Mouse (Mus musculus) c-Kit-negative CD71-positive TER-119-positive erythroid progenitor cells, embryonic 14.5 days (primary cell): ENCODE data around the gene Kat14.

Experiments
- DNase-seq: peaks from one replicate; pipeline ENCODE4 v3.0.0-alpha.2; 2013; ENCODE audit warnings: low read depth, low spot score

The Kat14 gene

DNA sequence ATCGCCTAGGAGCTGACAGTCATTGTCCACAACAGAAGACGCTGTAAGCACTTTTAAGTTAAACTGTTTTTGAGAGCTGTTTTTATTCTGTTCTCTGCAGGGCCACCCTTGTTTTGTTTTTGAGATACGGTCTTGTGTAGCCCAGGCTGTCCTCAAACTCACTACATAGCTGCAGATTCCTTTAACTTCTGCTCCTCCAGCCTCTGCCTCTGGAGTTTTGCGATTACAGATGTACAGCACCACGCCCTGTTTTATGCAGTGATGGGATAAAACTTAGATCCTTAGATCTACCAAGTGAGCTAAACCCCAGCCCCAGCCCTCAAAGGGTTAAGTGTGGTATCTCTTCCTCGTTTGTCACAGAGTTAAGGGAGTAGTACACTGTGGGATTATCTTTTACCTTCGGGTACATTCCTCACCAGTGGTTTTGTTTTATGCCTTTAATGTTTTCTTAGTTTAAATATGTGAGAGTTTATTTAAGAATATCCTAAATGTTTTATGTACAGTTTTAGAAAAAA lies 13.9 kb downstream of the Kat14 start:
- DNase-seq = no peak

DNA sequence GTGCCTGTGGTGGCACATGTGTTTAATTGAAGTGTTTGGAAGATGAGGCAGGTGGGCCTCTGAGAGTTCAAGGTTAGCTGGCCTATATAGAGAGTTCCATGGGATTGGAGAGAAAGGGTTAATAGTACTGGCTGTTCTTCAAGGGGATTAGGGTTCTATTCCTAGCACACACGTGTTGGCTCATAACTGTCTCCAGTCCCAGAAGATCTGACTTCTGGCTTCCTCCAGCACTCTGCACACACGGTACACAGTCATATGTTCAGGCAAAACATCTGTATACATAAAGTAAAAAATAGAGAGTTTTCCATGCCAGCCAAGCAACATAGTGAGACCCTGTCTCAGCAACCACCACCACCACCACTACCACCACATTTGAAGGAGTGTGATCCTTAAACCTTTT lies 17.5 kb downstream of the Kat14 start:
- DNase-seq = no peak

DNA sequence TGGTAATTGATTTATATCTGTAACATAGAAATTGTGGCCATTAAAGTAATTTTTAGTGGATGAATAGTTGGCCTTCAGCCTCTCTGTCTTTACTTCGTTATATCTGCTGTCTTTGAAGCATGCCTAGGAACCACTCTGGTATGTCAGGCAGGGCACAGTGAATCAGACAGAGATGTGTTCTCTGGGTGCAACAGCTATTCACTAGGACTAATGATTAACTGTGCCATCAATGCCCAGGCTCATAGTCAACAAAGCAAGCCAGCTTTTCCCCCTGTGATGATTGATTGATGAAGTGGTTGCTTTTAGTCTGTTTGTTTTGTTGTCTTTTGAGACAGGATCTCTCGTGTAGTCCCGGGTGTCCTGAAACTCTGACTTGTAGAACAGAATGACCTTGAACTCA lies 19.6 kb downstream of the Kat14 start:
- no peak for DNase-seq

DNA sequence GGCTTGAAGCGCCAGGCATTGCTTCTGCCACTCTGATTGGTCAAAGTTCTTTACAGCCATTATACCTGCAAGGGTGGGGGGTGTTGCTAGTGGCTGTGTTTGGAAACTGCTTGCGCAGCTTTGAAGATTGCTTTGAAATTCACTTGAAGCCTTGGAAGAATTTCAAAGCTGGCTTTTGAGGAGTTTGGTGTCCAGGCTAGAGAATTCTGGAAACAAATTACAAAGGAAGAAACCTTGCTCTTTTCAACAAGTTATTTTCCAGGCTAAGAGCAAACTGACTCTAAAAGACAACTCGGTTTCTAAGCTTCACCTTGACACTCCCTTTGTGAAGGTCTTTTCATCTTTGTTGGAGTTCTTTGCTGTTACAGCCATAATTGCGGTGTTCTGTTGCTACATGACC lies 30.7 kb downstream of the Kat14 start:
- no peak for DNase-seq

DNA sequence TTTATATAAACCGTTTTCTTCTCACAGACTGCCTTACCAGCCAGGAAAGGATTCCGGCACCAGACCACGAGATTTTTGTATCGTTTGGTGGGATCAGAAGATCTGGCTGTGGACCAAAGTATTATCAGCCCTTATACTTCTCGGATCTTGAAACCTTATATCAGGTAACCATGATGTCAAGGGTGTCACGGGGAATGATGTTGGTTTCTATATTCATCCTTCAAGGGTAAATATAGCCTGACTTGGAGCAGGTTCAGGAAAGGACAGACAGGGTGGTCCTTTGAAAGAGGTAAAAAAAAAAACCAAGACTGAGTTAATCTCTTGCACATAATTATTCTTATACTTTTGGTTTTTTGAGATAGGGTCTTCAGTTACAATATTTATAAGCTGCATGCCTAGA lies 31.9 kb downstream of the Kat14 start:
- no peak for DNase-seq

DNA sequence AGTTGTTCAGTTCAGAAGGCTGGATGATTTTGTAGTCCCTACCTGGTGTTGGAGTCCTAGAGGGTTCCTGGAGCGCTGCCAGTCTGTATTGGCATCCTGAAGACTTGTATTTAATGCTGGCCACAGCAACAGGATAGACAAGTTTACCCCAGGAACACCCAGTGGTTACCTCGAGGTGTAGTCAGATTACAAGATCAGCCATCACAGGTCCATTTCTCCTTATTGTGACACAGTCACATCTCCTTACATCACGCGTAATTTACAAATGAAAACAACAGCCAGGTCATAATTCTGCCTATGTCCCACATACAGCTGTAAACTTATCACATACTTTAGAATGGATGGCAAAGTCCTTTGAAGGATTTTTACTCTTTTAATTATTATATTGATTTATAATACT lies 40.3 kb downstream of the Kat14 start:
- DNase-seq = no peak

DNA sequence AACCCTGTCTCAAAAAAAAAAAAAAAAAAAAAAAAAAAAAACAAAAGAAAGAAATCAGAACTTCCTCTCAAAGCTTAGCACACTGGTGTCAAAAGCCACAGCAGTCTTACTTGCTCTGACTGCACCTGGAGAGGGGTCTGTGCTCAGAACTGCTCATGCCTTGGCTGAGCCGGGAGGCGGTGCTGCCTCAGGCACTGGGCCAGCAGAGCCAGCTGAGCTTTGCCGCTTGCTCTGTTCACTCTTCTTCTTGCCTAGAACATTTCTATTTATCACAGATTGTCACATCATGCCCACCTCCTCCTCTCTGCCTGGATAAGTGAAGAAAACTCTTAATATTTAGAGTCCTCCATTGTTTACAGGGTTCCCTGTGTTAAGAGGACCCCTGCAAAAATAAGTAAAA lies 41.8 kb downstream of the Kat14 start:
- no peak for DNase-seq

DNA sequence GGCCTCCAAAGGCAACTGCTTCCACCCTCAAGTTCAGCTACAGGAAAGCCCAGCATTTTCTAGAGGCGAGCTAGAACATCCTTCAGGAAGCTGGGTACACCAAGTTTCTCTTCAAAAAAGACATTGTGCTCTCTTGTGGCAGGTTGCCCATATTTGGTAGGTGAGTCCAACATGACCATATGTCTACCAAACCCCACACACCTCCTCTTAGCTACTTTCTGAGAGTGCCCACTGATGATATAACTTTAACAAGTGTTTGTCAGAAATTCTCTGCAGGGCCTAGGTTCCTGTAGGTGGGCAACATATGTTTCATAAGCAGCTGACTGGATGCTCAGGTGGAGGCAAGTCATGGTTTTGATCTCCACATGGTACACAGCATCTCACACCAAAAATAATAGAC lies 45.9 kb downstream of the Kat14 start:
- no peak for DNase-seq

DNA sequence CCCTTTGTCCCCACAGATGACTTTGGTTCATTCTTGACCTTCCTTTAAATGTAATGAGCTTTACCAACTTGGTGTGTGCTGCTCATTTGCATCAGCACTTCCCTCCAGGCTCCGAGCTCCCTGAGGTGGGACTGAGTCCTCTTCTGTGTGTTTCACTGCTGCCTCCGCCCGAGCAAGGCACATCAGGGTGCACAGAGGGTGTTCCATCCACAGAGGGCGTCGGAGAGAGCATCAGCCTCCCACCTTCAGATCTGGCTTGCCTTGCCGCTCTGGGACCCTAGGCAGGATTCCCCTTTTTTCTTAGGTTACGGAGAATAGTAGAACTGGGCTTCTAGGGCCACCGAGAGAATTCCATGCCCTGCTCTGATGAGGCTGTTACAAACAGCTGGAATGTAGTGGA lies 48.1 kb downstream of the Kat14 start:
- DNase-seq = no peak

DNA sequence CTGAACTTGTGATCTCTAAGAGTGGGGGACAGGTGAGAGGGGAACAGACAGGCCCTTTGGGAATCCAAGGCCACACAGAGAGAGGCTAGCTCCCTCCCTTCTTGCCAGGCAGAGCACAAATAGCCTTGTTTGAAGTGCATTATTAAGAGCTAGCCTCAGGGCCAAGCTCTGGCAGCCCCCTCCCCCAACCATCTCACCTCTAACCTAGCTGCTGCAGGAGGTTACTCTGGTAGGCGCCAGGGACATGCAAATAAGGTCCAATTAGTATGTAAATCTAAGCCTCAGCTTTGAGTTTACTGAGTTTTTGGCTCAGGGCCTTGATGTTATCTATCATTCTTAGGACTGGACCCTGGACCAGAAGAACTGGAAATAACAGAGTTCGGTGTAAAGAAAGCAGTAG lies 49.3 kb downstream of the Kat14 start:
- no peak for DNase-seq

DNA sequence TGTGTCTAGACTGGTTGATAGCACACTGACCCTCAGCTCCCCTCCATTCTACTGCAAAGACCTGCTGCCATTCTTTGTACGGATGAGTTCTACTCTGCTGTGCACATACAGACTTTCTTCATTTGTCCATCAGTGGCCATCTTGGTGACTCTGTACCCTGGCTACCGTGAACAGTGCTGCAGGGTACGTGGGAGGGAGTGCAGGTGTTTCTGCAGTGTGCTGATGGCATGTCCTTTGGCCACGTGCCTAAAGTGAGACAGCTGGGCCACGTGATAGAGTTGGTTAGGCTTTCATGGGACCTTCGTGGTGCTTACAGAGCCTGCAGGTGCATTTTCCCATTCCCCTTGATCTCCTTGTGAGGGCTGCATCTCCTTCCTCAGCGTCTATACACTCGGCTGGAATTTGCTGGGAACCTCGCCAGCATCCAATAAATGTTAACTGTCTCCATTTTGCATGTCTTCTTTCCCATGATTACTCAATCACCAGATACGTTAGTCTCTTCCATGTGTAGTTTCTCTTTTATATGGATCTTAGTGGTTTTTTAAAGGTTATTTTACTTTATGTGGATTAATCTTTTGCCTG lies 53.4 kb downstream of the Kat14 start:
- DNase-seq = no peak

DNA sequence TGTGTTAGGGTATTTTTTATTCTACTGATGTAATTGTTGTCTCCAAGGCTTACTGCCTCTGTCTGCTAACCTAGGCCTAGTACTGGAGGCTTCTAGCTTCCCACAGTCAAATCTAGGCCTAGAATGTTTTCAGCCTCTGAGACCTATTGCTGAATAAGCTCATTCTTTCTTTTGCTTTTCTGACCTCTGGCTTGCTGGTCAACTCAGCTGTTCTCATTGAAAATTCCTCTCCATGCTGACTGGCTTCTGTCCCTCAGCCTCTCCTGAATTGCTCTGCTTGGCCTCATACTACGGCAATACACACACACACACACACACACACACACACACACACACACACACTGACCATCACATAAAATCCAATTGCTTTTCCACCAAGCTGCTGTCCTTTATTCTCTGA lies 57.0 kb downstream of the Kat14 start:
- no peak for DNase-seq

DNA sequence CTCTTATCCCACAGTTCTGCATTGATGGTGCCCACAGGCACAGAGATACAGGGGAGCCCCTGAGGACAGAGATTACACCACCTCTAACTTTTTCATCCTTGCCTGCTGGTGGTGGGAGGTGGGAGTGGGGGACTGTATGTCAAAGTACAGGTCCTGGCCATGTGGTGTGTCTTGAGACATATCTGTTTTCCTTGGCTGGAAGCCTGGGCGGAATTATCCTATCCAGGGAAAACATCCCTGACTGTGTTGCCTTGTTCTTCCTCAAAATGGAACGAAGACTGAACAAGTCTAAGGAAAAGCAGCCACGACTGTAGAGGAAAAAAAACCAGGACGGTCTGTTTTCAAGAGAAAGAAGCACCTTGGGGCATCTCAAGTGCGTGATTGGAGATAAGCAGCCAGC lies 59.1 kb downstream of the Kat14 start:
- DNase-seq = no peak

DNA sequence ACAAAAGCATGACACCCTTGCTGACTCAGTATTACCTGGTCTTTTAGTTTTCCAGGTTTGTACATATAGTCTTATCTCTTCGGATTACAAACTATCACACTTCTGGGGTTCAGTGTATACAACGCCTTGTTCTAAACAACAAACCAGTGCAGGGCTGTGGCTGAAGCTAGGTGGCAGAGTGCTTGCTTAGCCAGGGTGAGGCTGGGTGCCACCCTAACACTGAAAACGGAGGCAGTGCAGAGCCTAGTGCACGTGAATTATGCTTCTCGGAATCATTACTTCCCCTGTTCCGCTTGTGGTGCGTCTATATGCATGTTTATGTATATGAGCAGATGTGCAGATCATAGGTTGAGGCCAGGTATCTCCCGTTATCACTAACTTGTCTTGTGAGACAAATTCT lies 59.9 kb downstream of the Kat14 start:
- no peak for DNase-seq

DNA sequence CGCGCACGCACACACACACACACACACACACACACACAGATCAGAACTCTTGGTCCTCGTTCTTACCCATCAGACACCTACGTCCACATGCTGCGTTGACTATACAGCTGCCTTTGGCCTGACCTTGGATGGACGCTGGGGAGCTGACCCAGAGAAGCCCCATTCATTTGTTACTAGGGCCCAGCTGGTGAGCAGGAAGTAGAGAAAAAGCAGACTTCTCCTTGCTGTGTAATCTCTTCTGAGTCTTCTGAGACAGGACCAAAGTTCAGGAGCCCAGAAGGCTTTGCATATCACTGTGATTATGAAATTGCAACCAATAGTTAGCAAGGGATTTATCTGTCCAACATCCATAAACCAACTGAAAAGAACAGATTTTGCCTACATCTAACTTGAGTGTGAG lies 60.4 kb downstream of the Kat14 start:
- DNase-seq = no peak

DNA sequence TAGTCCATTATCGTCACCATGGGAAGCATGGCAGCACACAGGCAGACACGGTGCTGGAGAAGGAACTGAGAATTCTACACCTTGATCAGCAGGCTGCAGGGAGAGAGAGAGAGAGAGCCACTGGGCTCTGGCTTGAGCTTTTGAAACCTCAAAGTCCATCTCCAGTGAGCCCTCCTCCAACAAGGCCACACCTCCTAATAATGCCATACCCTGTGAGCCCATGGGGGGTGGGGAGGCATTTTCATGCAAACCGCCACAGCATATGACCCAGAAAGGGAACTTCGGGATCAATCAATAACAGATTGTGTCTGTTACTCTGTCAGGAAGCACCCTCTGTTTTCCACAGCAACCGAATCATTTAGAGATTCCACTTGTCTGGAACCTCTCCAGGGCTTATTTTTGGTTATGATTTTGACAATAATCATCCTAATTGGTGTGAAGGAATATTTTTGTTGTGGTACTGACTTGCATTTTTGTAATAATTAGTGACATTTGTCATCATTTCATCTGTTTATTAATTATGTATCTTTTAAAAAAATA lies 62.6 kb downstream of the Kat14 start:
- DNase-seq = no peak

DNA sequence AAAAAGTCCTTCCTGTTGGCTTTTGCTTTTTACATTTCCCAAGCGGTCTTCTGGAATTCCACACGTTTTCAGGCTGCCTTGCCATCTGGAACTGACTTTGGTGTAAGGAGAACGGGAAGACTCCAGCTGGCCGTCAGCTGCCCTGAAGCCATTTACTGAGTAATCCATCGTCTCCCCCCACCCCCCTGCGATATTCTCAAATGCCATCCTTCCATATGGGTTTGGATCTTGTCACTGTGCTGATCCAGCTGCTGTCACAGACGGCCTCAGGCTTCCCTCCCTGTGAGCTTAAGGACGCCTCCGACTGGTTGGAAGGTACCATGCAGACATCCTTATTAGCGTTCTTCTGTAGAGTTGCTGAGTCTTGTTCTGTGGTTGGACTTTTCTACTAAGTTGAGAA lies 66.9 kb downstream of the Kat14 start:
- DNase-seq = no peak

DNA sequence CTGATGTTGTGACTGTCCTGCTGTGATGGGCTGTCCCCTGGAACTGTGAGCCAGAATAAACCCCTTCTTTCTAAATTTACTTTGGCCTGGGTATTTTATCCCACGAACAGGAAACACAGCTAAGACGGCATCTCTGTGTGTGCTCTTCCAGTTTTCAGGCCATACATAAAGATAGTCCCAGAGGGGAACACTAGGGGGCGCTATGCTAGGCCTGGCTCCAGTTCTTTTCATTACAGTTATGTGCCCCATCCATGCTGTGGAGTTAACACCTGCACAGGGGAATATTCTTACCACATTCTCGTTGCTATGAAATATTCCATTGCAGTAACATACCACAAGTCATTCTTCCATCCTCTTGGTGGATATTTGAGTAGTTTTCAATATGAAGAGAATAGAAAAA lies 69.6 kb downstream of the Kat14 start:
- DNase-seq = no peak

DNA sequence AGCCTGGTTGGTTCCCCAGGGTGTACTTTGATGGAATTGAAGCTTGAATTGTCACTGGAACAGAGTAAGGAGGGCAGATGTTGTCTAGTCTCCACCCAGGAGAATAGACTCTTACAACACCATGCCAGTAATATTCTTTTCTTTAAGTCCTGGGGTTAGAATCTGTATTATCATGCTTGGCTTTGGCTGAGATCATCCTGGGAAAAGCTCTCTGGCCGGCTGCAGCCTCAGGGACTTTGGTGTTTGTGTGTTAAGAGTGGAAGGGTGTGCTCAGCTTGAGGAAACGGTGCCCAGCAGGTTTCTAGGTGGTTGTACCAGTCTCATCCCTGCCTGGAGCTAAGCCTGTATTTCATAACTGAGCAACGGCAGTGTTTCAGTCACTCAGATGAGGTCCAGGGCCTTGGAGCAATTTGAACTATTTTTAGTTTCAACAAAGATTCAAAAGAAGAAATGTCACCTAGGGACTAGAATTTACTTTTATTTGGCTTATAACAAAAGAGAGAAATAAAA lies 70.5 kb downstream of the Kat14 start:
- DNase-seq = no peak

DNA sequence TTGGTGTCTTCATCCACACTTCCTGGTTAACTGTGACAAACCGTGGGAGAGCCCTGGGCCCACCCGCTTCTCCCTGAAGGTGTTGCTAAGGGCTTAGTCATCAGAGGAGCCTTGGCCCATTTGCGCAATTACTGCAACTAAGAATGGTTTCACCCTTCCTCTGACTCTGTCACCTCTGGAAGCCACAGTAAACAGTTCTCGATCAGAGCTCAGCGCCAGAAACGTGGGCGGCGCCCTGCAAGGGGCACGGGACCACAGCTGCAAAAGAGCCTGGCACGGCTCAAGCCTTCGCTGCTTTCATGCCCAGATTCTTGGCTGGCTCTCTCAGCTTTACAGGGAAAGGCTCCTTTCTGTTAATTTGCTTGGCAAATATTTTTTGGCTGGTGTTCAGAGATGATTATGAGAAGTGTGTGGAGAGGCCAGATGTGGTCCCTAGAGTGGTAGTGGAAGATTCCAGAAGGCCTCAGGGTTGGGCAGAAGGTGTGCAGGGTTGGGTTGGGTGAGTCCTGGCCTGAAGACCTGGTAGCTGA lies 72.7 kb downstream of the Kat14 start:
- no peak for DNase-seq

DNA sequence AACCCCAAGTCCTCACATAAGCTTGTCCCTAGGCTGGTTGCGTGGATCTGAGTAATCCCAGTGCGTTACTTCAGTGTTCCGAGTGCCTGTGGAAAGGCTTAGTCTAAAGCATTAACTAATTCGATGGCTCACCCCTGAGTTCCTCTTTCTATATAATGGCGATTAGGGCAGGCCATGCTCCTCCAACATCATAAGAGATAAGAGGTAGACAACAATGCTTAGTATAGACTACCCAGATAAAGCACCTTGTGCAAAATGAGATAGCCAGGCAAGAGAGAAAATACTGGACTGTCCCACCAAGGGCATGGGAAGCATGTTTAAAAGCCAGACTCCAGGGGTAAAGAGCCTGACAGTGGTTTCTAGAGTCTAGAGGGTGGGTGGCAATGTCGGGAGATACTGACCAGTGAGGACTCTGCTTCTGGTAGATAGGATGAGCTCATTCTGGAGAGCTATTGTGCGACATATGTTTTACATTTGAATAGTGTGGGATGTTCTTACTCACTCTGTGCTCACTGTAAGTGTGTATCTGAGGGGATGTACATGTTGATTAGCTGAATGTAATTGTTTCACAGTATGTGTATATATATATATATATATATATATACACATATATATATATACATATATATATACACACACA lies 77.7 kb downstream of the Kat14 start:
- no peak for DNase-seq

DNA sequence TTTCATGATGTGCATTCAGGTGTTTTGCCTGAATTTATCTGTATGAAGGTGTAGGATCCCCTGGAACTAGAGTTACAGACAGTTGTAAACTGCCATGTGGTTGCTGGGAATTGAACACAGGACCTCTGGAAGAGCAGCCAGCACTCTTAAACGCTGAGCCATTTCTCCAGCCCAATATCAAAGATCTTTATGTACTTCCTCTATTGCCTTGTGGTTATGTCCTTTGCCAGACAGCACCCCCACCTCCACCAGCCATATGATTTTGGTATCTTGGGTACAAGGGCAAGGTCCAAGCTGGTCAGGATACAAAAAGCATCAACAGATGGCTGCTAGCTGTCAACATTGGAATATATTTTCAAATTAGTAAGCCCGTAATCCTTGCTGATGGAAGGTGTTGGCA lies 81.6 kb downstream of the Kat14 start:
- DNase-seq = no peak

DNA sequence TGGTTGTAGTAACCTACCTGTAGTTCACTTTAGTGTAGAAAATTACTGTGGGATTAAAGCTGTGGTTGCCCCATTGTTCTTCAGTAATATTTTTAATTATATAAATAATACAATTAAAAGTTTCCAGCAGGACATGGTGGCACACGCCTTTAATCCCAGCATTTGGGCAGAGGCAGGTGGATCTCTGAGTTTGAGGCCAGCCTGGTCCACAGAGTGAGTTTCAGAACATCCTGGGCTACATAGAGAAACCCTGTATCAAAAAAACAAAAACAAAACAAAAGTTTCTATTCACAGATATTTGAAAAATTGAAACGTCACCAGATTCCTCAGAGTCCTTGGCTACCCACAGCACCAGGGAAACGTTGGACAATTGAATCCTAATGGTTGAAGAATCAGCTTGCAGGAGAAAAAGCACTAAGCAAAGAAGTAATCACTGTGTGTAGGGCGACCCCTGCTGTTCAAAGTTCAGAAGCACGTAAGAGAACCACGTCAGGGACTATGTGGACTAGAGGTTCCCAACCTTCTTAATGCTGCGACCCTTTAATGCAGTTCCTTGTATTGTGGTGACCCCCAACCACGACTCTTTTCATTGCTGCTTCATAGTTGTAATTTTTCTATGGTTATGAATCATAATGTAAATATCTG lies 83.7 kb downstream of the Kat14 start:
- peak; percentile 36 for DNase-seq
